Mouse (Mus musculus) CD4-positive, CD25-positive, alpha-beta regulatory T cell, adult 4 months (primary cell): ENCODE measurements at regions not wholly inside any gene's neighbourhood (a gene's known extent, or its start where the extent isn't known, plus 50 kb on each side); places are given as distances from the start of the nearest gene placed in this dataset.
A peak's percentile ranks its signal among the peaks of the same experiment; 100 is the strongest.

Experiments
- ATAC-seq: one replicate; pipeline ENCODE4 v1.8.0; 2017

DNA sequence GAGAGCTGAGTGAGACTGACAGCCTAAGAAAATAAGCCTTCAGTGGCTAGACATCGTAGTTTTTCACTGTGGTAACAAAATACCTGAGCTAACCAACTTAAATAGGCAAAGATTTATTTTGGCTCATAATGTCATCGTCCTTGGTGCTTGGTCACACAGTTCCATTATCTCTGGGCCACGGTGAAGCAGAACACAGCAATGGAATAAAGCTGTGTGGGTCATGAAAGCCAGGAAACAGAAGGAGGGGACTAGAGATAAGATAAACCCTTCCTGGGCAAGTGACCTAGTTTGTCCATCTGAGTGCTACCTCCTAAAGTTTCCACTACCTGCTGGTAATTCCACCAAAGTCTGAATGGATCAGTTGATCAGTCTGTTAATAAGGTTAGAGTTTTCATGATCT lies 134.8 kb upstream of the Gm5129 start:
- no peak for ATAC-seq

DNA sequence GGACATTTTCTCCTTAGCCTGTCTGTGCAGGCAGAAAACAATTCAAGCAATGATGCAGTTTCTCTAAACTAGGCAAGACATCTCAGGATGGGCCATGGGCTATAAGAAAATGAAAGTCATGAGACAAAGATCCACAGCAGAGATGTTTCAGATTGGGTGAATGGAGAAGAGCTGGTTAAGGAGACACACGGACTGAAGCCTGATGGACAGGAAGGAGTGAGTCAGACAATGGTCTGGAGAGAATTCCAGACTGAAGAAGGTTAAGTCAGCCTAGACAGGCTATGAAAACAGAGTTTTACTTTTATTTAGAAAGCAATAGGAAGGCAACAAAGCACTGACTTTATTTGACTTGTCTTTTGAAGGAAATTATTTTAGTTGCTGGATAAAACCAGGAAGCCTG lies 137.5 kb upstream of the Il6 start:
- ATAC-seq, result no peak

DNA sequence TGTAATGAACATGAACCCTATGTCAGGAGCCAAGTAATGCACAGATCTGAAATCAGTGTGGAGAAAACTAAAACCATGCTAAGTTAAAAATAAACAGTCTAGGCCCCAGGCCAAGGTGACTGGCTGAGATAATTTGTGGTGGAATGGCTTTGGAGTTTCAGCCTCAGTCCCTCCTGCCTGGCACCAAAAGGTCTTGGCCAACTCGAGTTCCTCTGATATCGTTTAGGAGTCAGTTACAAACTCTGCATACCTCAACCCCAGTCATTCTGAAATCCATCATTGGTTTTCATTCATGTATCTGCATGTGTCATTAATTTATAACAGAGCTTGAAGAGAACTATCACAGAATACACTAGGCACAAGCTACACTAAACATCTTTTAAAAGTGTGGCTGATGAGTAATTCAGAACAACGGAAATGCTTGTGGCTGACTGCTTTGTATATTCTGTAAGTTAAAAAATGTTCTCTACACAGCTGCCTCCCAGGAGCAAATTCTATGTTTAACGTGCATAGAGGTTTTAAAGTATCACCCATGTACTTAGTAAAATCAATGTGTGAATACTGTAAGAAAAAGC lies 125.6 kb upstream of the Il6 start:
- ATAC-seq, result no peak

DNA sequence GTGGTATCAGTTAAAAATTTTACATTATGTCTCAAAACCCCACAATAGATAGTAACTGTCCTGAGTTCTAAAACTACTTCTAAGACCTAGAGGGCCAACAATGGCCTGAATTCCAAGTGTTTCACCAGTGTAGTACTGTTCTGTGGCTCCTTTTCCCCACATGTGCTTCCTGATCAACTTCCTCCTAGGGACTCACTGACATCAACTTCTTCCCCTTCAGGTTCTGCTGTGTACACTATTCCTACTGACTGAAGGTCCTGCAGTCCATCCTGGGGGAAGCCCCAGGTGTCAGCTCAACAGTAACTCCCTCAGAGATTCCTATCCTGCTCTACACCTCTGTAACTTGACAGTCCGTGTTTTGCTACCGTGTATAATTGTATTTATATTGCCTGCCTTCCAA lies 120.6 kb upstream of the Il6 start:
- no peak for ATAC-seq

DNA sequence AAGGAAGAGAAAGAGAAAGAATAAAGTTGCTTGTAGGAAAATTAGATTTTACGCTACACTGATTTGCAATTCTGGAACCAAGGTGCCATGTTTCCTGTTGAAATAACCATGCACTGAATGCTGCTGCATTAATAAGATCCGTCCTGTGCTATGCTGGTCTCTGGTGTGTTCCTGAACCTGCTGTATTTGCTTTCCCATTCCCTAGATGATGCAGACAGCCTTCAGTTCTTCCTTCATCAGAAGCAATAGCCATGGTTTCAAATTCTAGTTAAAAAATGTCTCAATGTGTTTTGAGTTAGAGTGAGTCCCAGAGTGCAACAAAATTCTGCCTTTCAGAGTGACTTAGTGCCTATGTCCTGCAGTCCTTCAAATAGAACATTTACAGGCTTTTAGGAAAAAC lies 120.1 kb upstream of the Il6 start:
- no peak for ATAC-seq

DNA sequence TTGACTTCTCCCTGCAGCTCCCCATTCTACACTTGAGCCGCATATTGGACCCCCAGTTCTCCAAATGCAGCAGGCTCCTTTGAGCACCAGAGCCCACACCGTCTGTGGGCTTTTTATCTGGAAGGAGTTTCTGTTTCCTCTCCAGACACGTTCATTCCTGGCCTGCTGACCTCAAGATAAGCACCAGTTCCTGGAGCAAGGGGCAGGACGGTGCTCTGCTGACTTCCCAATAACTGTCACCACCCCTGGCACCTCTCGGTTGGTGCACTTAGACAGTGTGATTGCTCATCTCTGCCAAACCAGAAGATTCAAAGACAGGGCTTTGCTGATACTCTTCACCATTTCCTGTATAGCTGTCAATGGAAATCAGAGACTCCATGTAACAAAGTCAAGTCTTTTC lies 119.1 kb upstream of the Il6 start:
- no peak for ATAC-seq

DNA sequence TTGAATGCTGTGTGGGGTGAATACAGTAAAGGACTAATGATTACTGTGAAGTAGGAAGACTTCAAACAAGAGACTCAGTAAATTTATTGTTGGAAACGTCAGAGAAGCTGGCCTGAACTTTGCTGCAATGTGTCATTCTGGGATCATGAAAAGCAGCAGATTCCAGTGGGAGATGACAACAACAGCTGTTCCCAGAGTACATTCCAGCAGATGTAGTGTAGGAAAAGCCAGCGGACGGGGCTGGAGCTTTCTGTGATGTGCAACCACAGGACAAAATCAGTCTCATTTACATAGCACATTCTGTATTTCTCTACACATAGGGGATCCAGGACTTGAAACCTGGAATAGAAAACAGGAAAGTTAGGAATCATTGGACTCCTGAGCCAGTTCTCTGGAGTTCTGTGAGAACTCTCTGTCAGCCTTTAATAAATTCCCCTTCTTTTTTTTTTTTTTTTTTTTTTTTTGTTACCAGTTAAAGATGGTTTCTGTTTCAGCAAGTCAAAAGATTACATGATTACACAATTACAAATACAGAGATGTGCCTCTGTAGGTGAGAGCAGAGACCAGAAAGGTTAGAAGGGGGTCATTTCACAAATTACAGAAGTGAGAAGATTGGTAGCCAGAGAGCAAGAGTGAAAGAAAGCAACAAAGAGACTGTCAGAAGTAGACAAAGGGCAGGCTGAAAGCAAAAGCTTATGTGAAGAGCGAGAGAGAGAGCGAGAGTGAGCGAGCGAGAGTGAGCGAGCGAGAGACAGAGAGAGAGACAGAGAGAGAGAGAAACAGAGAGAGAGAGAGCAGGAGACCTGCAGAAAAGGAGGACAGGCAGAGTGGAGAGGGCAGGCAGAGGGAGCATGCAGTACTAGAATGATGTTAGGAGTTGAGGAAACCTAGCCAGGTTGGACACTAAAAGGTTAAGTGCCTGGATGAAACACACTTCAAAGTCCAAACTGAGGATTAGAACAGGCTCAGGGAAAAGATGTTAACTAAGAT lies 118.0 kb upstream of the Il6 start:
- no peak for ATAC-seq

DNA sequence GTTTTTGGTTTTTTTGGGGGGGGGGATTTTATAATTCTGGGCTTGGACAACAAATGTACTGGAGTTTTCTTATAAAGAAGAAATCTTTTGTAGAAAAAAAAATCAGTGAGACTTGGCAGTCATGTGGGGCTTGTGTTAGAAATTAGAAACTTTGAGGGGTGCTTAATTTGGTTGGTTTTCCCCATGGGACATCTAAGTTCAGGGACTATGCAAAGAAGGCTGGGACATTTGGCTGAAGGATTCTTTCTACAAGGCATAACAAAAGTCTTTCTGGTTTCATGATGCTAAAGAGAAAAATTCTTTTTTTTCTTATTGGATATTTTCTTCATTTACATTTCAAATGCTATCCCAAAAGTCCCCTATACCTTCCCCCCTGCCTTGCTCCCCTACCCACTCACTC lies 115.3 kb upstream of the Il6 start:
- ATAC-seq, result no peak

DNA sequence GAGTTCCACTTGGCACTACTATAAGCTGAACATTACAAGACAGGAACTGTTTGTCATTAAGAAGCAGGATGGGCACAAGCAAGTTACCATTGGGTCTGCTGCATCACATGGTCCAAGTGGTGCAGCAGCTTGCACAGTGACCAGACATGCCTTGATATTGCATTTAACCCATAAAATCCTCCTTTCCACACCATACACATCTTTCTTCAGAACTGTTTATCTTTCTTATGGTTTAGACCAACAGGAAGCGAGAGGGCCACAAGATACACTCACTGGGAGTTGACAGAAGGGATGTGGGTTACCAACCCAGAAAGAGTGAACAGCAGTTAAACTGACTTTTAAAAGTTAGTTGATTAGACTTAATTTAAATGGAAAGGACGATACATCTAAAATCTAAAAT lies 111.2 kb upstream of the Il6 start:
- peak; percentile 39 for ATAC-seq

DNA sequence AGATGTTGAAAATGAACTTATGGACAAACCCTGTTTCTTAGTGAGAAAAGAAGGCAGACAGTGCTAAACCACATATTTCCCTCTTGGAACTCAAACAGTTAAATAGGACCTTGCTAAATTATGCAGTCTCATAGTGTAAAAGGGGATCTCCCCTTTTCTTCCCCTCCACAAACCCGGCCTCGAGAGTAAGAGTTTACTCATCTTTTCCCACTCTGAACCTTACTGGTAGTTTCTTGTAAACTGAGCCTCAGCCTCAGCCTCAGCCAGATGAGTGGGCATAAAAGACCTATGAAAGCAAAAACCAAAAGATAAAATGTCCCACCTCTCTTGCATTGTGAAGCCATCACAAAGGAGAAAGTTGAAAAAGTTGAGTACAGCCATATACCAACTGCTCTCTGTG lies 92.6 kb upstream of the Il6 start:
- peak; percentile 77 for ATAC-seq

DNA sequence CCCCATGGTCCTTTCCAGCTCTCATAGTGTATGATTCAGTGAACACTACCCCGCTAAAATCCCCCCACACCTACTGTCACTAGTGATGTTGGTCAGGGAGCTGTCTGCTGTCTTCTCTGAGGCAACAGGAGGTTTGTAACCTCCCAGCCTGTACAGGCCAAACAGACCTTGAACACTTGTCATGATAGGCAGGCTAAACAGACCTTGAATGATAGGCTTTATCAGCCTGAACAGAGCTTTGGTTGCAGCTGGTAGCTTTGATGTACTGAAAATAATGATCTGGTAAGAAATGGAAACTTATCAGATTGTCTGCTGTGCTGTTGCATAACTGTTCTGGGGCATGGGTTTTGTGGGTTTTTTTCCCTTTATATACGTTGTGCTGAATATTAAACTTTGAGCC lies 87.4 kb upstream of the Il6 start:
- ATAC-seq, result no peak

DNA sequence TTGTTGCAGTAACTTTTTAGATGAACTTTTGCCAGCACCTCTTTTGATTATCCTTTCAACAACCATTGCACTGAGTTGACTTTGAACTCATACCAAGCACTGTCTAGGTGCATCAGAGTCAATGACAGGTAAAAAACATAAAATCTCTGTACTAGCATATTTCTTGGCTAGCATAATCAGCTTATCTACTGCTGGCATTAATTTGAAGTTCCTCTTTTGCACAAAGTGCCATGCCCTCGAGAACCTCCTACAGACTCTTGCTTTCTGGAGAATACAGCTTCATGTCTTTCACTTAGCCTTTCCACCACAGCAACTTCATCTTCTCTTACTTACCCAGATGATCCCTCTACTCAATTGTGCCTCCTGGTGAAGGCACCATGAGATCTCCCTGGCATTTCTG lies 85.3 kb upstream of the Il6 start:
- ATAC-seq, result no peak

DNA sequence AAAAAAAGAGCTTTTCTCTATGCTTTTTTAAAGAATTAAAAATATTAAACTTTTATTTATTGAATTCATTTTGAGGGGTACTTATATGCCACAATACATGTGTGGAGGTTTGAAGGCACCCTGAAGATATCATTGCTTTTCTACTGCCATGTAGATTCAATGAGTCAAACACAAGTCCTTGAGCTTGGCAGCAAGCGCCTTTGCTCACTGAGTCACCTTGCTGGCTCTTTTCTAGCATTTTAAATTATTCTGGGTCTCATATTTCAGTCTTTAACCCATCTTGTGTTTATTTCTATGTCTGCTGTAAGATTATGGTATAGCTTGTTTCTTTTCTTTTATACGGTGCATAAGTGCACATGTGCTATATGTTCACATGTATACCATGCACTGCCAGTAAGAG lies 83.5 kb upstream of the Il6 start:
- ATAC-seq, result no peak

DNA sequence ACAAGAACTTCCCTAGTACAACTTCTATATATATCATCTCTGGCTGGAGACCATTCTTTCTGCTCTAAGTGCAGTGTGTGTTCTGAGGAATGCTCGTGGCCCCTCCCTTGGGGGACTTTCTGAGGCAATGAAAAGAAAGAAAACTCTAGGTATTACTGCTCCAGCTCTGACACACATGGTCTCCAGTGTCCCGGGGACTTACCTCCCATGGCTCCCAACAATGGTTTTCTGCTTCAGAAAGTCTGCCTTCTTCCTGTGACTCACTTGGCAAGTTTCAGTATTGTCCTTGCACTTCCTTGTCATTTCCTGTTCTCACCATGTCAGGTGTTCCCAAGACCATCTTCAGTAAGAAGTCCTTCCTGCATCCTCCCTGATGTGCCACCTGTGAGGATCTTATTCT lies 65.7 kb upstream of the Il6 start:
- ATAC-seq, result no peak

DNA sequence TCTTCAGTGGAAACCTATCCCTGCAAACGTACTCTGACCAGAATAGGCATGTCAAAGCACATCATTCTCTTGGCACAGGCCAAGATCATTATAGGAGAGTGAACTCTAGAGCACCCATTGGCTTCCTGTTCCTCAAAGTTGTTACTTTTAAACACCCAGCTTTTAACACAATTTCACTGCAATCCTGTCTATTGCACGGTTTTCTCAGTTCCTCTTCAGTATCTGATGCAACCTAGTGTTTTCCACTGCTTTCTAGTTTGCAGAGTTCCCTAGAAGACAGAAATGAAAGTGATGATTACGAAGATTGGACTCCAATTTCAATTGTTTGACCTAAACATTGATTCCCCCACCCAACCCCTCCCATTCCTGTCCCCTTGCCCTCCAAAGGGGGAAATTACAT lies 64.8 kb upstream of the Il6 start:
- ATAC-seq, result no peak

DNA sequence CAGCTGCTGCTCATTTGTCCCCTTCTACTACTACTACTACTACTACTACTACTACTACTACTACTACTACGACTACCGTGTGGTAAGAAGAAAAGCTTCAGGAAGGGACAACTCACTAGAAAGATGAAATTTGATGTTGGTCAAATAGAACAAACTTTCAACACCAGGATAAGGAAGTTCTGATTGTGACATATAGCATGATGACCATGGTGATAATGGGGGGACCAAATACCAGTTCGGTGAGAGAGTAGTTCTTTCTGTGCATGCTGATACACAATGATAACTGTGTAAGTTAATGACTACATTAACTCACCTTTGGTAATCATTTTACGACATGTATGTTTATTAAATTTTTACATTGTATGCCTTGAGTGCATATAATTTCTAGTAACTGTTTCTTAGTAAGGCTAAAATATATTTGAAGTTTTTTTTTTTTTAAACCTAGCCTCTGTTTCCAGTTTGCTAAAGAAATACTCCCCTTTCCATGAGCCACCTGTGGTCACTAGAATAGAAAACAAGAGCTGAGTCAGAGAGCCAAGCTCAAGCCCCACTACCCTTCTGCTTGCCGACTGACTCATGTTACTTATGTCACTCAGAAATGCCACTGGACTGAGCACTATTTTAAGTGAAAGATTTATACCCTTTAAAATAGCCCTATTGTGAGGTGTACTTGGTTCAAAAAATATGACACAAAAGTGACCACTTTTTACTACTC lies 62.3 kb upstream of the Il6 start:
- no peak for ATAC-seq

DNA sequence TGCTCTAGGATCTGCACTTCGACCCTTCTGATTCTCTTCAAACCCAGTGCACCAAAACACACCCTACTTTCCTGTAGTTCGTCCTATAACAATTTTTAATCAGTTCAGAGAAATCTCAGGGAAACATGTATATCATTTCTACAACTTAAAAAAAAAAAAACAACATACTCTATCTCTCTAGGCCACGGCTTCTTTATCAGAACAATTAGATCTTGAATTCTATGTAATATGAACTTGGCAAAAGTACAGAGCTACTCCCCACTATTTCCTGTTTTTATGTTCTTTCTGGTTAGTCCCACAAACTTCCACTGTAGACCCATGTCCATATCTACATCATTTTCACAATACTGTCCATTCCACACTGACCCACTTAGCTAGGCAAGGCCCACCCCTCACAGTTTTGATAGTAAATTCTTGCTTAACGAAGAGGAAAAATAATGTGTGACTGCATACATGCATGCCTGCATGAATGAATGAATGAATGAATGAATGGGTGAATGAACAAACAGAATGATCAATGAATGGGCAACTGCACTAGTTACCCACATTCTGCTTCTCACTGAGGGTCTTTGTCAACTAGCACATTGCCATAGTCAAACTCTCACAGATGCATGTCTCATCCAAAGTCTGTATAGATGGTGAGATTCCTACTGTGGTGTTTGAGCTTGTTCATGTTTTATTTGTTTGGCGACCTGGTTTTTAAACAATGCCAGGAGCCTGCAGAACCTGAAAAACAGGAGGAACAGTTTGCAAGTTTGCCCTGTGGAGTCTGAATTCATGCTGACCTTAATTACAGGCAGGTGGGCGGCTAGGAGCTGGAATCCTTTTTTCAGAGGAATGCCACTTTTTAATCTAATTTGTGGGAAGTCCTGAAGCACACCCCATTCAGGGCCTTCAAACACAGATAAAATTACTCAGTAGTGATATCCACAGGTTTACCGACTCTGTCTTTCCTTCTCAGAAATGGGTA lies 61.2 kb upstream of the Il6 start:
- ATAC-seq, result no peak
